Mouse (Mus musculus) heart, embryonic 11.5 days (tissue): ENCODE measurements around the gene Efcab6. TPM values are rescaled to one million over a fixed set of nuclear protein-coding genes. Genes with fewer than 3 reads are reported as not detected.
A peak's percentile ranks its signal among the peaks of the same experiment; 100 is the strongest.

Source experiments
- ATAC-seq: fragments of 200-750 bp; cut with Nextera tagmentation; replicated peaks from 2 replicates; pipeline ENCODE4 v1.8.0; 2017; ENCODE audit warnings: moderate library complexity; ENCODE audit not compliant: insufficient number of reproducible peaks, low FRiP score, low TSS enrichment
- H3K27ac ChIP-seq: fragments of 300-500 bp; sonication (generic); 2 replicates; pipeline ENCODE4 v1.5.1; 2014; ENCODE audit warnings: mild to moderate bottlenecking, low read depth, low read length
- H3K27me3 ChIP-seq: fragments of 300-500 bp; sonication (generic); 2 replicates; pipeline ENCODE4 v1.6.1; 2014; ENCODE audit warnings: mild to moderate bottlenecking, low read length, mixed read lengths; ENCODE audit not compliant: control insufficient read depth, insufficient read depth
- H3K36me3 ChIP-seq: fragments of 300-500 bp; sonication (generic); 2 replicates; pipeline ENCODE4 v1.6.1; 2014; ENCODE audit warnings: mild to moderate bottlenecking, low read length, moderate library complexity, mixed read lengths; ENCODE audit not compliant: control insufficient read depth, insufficient read depth
- H3K4me1 ChIP-seq: fragments of 300-500 bp; sonication (generic); 2 replicates; pipeline ENCODE4 v1.6.1; 2014; ENCODE audit warnings: low read length; ENCODE audit not compliant: control insufficient read depth, insufficient read depth
- H3K4me2 ChIP-seq: fragments of 300-500 bp; sonication (generic); 2 replicates; pipeline ENCODE4 v1.6.1; 2014; ENCODE audit warnings: mild to moderate bottlenecking, moderate library complexity
- H3K4me3 ChIP-seq: fragments of 300-500 bp; sonication (generic); 2 replicates; pipeline ENCODE4 v1.5.1; 2014; ENCODE audit warnings: low read depth, low read length
- H3K9ac ChIP-seq: fragments of 300-500 bp; sonication (generic); 2 replicates; pipeline ENCODE4 v1.6.1; 2014; ENCODE audit warnings: mild to moderate bottlenecking, low read depth, low read length, moderate library complexity
- H3K9me3 ChIP-seq: fragments of 300-500 bp; sonication (generic); replicated peaks from 2 replicates; pipeline ENCODE4 v1.6.1; 2016; ENCODE audit warnings: low read length; ENCODE audit not compliant: control insufficient read depth
- WGBS: fragments of 180-500 bp; shearing (Covaris S2); extraction: QIAGEN DNeasy Blood & Tissue Kit; methylation state at CpG from one replicate; pipeline ENCODE4 v1.1.7; 2014; ENCODE audit not compliant: insufficient replicate concordance; 5-methylcytosine and 5-hydroxymethylcytosine counted together
- polyA plus RNA-seq: library from polyadenylated mRNA; unstranded; fragments of >200 nt; fragmentation: Nextera tagmentation; extraction: Ambion mirVana; gene quantifications from 2 replicates; pipeline ENCODE4 v1.2.1, GENCODE M21; 2014

Efcab6 gene
- polyA plus RNA-seq, 1 experiment from 2014 or later: not detected

- Histone ChIP-seq H3K36me3 (no peaks in the 10 kb centered on the region), H3K9ac (no peak overlapping the region), H3K9me3 (no peaks in the 10 kb centered on the region), H3K27ac (no peak overlapping the region), H3K4me2 (no peak overlapping the region), H3K27me3 (peaks cover 19% of the 10 kb centered on the region), H3K4me3 (no peak overlapping the region), H3K4me1 (no peaks in the 10 kb centered on the region)
- no peak for ATAC-seq
- WGBS: 53% methylated on average over 7 of the region's 7 CpGs
Observed at GRCm38 (mm10) chr15:83998586-83998985, 66.6 kb downstream of the Efcab6 start.

- Histone ChIP-seq H3K27me3 (peaks cover 19% of the 10 kb centered on the region), H3K36me3 (no peaks in the 10 kb centered on the region), H3K9me3 (0 out of 2 replicates have a peak, but pooled peaks cover under 1% of the 10 kb centered on the region), H3K4me2 (peak overlapping the region; percentile 25), H3K9ac (no peak overlapping the region), H3K4me3 (no peak overlapping the region), H3K4me1 (no peaks in the 10 kb centered on the region), H3K27ac (no peak overlapping the region)
- WGBS: 17% methylated on average over 19 of the region's 19 CpGs
- ATAC-seq: no peak
Observed at GRCm38 (mm10) chr15:83998115-83998514, 67.1 kb downstream of the Efcab6 start.

- Histone ChIP-seq H3K4me1 (no peaks in the 10 kb centered on the region), H3K4me2 (no peak overlapping the region), H3K27me3 (peaks cover 19% of the 10 kb centered on the region), H3K4me3 (no peak overlapping the region), H3K9ac (no peak overlapping the region), H3K9me3 (0 out of 2 replicates have a peak, but pooled peaks cover 2% of the 10 kb centered on the region), H3K36me3 (no peaks in the 10 kb centered on the region), H3K27ac (no peak overlapping the region)
- 22% methylated on average over 4 of the region's 4 CpGs for WGBS
- ATAC-seq: no peak
Observed at GRCm38 (mm10) chr15:83997550-83997949, 67.6 kb downstream of the Efcab6 start.

GRCm38 (mm10) chr15:83996864-83997263, 68.3 kb downstream of the Efcab6 start:
- peaks cover 19% of the 10 kb centered on the region for H3K27me3 ChIP-seq
- H3K4me2 ChIP-seq: no peak overlapping the region
- no peak overlapping the region for H3K27ac ChIP-seq
- 0 out of 2 replicates have a peak, but pooled peaks cover 2% of the 10 kb centered on the region for H3K9me3 ChIP-seq
- H3K4me3 ChIP-seq: no peak overlapping the region
- no peaks in the 10 kb centered on the region; the same call in 1 of the 2 replicates for H3K4me1 ChIP-seq
- no peak overlapping the region for H3K9ac ChIP-seq
- H3K36me3 ChIP-seq: no peaks in the 10 kb centered on the region
- 68% methylated on average over 7 of the region's 7 CpGs for WGBS
- no peak for ATAC-seq

- Histone ChIP-seq H3K4me1 (peaks cover 14% of the 10 kb centered on the region), H3K4me3 (no peak overlapping the region), H3K9ac (no peak overlapping the region), H3K4me2 (no peak overlapping the region), H3K9me3 (0 out of 2 replicates have a peak, but pooled peaks cover 2% of the 10 kb centered on the region), H3K27me3 (peaks cover 1% of the 10 kb centered on the region; the same call in 1 of the 2 replicates), H3K27ac (no peak overlapping the region), H3K36me3 (no peaks in the 10 kb centered on the region)
- ATAC-seq: no peak
- 66% methylated on average over 15 of the region's 15 CpGs for WGBS
Observed at GRCm38 (mm10) chr15:83992191-83992590, 73.0 kb downstream of the Efcab6 start.

- no peak for ATAC-seq
- no peak overlapping the region for H3K4me3 ChIP-seq
- H3K4me2 ChIP-seq: no peak overlapping the region
- 5% methylated on average over 3 of the region's 3 CpGs for WGBS
- H3K36me3 ChIP-seq: no peaks in the 10 kb centered on the region
- no peak overlapping the region for H3K27ac ChIP-seq
- H3K27me3 ChIP-seq: no peaks in the 10 kb centered on the region; the same call in 1 of the 2 replicates
- peaks cover 14% of the 10 kb centered on the region for H3K4me1 ChIP-seq
- no peak overlapping the region for H3K9ac ChIP-seq
- H3K9me3 ChIP-seq: 0 out of 2 replicates have a peak, but pooled peaks cover 2% of the 10 kb centered on the region
Observed at GRCm38 (mm10) chr15:83991461-83991860, 73.7 kb downstream of the Efcab6 start.

GRCm38 (mm10) chr15:83989241-83989640, 75.9 kb downstream of the Efcab6 start:
- H3K36me3 ChIP-seq: no peaks in the 10 kb centered on the region
- H3K9me3 ChIP-seq: 0 out of 2 replicates have a peak, but pooled peaks cover 2% of the 10 kb centered on the region
- H3K9ac ChIP-seq: no peak overlapping the region
- H3K4me1 ChIP-seq: peaks cover 14% of the 10 kb centered on the region
- peaks cover 2% of the 10 kb centered on the region; the same call in 1 of the 2 replicates for H3K27me3 ChIP-seq
- H3K27ac ChIP-seq: no peak overlapping the region
- H3K4me2 ChIP-seq: no peak overlapping the region
- WGBS: 91% methylated on average over 5 of the region's 5 CpGs
- ATAC-seq: no peak
- no peak overlapping the region for H3K4me3 ChIP-seq

GRCm38 (mm10) chr15:83988087-83988486, 77.1 kb downstream of the Efcab6 start:
- H3K27me3 ChIP-seq: peaks cover 2% of the 10 kb centered on the region; the same call in 1 of the 2 replicates

More at GRCm38 (mm10) chr15:83988087-83988486, 77.1 kb downstream of the Efcab6 start:
- no peak overlapping the region for H3K4me3 ChIP-seq
- no peaks in the 10 kb centered on the region for H3K36me3 ChIP-seq
- 0 out of 2 replicates have a peak, but pooled peaks cover 1% of the 10 kb centered on the region for H3K9me3 ChIP-seq
- H3K4me1 ChIP-seq: peaks cover 14% of the 10 kb centered on the region
- no peak overlapping the region for H3K4me2 ChIP-seq
- WGBS: 12% methylated on average over 7 of the region's 7 CpGs
- no peak overlapping the region for H3K9ac ChIP-seq
- ATAC-seq: no peak
- H3K27ac ChIP-seq: no peak overlapping the region
